Mouse (Mus musculus): ENCODE measurements around the gene Apoa2.

DNA sequence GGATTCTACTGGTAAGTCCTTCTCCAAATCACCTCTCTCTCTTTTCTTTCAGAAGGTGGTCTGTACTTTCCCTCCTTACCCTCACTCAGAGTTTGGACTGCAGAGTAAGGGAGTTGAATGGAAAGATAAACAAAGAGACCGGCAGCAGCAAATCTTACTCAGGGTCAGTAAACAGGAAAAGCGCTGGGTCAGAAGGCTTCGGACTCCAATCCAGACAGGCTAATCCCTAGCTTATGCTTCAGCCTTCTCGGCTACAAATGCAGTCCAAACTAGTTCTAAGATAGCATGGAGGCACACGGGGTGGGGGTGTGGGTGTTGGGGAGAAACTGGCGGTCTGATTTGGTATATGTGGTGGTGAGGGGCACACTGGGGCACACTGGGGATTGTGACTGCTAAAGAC, 12.6 kb downstream of the Apoa2 start:
- TF ChIP-seq CTCF (conservative IDR thresholded peaks at IDR 0.05; ENCODE audit: insufficient read depth, insufficient read length, low read depth, low read length) (no peak), POLR2A (IDR thresholded peaks at IDR 0.05; ENCODE audit: low read depth, low read length) (no peak)
